Mouse (Mus musculus): Measurements from ENCODE around the gene Sik1. TPM values are rescaled to one million over a fixed set of nuclear protein-coding genes. Genes with fewer than 3 reads are reported as not detected.

The Sik1 gene
- total RNA-seq, 2 experiments from 2014 or later = 17.2 to 19.6 TPM

DNA sequence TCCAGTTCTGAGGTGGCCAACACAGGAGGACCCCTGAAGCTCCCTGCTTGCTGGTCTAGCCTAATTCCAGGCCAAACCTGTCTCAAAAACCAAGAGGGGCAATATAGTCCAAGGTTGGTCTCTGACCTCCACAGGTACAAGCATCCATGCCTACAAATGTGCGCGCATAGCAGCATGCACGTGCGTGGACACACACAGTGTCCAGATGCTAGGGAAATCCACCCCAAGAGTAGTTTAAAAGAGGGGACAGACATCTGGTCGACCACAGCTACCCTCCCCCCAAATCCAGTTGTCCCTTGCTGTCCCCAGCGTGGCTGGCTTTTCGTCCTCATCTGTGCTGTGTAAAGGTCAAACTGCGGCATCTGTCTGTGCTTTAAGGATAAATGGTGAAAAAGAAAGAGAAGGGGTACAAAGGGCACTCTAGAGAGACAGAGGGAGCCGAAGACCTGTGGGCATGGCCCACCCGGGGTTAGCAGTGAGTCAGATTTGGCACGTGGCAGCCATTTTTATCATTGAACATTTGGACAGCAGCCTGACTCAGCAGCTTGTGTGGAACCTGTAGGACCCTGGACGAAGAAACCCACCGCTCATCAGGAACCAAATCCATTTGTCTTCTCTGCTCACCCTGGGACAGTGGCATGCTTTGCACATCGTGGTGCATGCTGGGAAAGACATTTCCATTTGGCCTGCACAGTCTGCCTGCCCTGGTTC is 23.6 kb downstream of the Sik1 start:
- no peak for DNase-seq

DNA sequence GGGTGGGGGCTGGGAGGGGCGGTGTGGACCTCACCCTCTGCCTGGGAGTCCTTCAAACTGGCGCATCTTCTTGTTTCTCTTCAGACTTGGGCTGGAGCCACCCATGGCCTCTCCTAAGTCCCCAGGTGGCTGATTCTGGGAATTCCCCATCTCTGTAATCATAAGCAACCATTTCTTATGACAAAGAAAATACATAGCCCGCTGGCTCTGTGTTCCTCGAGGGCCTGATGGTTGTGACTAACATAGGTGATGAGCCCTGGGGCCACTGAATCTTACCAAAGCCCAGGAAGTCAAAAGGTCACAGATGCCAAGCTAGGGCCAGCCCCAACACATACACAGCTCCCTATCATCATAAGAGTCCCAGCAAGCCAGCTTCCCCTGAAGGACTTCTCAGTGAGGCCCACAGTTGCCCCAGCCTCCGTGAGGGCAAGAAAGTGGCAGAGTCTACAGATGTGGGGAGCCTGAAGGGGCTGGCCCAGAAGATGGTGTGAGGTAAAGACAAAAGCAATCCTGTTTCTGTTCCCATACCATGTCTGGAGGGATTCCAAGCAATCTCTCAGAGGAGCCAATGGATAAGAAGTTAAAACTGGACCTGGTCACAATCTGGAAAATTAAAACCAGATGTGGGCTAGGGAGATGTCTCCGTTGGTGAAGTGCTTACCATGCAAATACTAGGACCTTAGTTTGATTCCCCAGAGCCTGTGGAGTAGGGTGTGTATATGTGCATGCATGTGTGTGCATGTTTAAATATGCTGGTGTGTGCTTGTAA is 24.3 kb downstream of the Sik1 start:
- DNase-seq = no peak

DNA sequence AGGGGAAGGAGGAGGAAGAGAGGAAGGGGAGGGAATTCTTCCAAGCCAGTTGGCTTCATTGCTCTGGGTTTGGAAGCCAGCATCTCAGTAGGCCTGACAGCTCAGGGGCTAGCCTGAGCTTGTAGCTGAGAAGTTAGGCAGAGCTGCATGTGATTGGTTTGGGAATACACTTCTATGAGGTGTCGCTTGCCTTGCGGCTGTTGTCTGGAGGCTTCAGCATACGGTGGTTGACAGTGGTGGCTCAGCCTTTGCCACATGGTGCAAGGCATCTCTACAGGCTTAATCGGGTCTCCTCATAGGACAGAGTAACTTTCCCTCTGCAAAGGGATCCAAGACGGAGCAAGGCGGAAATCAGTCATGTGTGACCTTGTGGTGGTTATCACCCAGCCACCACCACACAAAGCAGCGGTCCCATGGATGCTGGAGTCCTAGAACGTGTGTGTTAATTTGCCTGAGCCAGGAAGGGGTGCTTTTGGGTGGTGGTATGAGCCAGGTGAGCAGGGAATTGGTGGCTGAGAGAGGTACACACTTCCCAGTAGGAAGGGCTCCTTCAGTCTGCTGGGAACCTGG is 25.0 kb downstream of the Sik1 start:
- DNase-seq = no peak

DNA sequence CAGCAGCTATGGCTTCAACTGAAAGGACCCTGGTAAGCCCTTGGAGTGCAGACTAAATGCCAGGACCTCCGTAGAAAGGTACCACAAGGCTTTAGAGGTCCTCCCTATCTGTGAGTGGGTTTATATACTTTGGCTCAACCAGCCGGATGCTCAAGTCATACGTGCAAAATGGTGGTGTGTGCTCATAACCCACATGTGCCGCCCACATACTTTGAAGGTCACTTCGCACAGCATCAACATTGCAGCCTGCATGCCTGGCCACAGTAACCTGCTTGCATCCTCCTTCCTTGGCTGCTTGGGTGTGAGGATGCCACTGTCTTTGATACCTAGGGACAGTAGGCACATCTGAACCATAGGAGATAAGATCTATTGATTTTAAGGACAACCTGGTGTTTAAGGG is 26.7 kb downstream of the Sik1 start:
- no peak for DNase-seq

DNA sequence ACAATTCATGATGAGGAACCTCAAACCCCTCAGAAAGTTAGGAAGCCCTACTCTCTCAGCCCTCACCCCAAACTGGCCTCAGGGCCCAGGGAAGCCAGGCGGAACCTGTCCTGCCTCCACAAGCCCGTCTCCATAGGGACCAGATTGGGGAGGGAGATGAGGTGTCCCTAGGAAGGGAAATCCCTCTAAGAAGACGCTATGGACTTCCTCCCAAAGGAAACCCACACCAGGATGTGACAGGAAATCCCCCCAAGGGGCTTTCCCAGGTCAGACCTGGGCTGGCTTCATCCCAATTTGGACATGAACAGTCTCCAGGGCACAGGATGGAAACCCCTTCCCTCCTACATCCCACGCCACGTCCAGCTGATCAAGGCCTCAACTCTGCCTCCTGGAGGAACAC is 27.5 kb downstream of the Sik1 start:
- DNase-seq = no peak

DNA sequence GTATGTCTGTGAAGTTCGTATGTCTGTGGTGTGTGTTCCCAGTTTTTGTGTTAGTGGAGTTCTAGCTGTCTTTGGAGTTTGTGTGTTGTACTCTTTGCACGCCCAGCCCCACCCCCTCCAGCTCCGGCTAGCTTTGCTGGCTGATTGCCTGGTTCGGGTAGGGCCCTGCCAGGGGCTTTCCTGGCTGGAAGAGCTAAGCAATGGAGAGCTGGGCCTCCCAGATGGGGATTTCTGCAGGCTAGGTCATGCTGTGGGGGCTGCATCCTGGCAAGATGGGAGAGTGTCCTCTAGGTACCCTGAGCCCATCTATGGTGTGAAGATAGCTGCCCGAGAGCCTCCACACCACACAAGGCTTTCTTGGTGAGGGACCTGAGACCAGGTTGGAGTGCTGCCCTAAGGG is 28.4 kb downstream of the Sik1 start:
- peak; percentile 61 for DNase-seq

DNA sequence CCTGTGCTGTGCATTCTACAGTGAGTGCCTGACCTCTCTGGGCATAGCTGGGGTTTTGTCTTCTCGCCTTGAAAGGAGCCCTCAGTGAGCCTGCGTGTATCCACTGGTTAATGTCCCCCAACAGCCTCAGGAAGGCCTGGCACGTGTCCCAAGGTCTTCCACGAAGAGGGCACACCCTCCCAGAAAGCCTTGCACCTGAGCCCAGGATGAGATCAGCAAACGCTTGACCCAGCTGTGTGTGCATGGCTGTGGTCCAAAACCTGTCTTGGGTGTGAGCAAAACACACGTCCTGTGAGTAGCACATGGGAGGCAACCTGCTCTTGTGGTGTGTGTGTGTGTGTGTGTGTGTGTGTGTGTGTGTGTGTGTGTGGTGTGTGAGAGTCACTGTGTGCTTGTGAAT is 28.9 kb downstream of the Sik1 start:
- DNase-seq = peak; percentile 53

DNA sequence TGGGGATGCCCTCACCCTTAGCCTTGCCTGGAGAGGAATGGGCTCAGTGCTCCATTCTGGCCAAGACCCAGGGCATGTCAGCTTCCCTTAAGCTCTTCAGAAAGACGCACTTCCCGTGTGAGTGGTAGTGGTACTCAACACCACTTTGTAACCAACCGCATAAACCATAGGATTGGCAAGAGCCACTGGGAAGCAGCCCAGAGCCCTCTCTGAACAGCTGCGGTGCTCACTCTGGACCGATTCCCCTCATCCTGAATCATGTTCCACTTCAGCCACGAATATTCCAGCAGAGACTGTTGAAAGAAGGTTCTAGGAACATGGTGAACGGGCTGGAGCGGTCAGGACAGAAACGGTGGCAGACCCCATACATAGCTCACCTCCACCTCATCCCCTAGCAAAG is 29.9 kb downstream of the Sik1 start:
- no peak for DNase-seq

DNA sequence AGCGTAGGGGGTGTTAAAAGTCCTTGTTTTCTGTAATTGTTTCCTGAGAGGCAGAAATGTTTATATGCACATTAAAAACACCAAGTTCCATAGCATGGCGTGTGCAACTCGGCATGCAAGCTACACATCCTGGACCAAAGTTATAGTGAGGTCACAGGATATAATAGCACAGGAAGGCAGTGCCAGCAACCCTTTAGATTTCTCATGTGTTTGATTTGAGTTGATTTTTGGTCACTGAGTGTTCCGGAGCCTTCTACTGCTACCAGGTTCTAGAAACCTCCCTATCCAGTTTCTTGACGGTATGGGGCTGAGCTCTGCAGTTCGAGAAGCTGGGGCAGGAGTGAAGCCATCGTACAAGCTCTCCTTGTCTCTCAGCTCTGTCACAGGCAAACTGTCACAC is 30.8 kb downstream of the Sik1 start:
- DNase-seq = no peak

DNA sequence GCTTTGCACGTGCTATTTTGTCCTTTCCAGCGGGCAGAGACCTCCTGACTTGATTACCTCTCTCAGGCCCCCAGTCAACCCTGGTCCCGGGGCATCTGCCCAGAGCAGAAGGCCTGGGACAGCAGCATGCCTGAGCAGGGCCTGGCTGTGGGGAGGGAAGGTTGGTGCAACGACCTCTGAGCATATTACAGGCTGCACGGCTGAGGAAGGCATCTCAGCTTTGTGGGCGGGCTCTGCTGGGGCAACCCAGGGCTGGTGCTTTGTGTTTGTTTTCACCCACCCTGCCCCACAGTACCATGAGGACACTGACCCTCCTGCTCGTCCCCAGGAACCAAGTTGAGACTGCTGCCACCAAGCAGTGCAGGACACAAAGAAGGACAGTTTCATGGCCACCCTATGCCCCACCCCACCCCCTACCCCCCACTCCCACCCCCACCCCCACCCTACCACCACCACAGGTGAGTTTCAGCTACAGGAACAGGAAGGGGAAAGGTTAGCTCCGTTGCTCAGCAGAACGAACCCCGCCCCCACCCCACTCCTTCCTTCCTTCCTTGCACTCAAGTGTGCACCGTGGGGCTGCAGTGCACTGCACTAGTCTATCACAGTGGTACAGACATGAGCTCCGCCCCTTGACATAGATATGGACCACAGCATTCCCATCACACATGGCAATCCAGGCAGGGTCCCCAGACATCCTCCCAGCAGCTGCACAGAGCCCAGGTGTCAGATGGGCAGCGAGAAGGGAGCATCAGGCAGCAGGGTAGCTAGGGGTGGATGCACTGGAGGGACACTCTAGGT is 34.3 kb downstream of the Sik1 start:
- no peak for DNase-seq

DNA sequence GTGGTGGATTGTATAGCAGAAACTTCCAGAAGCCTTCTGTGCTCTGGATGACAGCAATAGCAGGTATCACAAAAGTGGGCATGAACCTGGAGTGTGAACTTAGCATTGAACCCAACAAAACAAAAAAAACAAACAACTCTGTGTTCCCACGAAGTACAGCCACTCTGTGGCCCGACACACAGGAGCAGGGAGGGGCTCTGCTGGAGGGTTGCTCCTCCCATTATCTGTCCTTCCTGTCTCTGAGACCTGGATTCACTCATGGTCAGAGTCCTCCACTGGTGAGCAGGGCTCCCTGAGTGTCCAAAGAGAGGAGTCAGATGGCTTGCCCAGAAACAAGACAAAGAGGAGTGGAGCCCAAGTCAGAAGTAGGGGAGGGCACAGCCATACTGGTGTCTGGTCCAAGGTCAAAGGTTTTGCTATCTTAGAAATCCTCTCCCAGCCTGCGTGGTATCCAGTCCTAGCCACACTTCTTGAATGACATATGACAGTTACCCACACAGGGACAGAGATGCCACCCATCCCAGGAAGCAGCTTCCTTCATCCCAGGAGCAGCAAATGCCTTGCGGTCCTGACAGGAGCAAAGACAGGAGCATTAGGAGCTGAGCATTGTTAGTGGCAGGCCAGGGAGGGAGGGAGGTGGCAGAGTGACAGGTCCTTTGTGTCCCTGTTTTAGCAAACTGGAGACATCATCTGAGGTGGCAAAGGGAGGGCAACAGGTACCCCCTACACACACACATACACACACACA is 35.3 kb downstream of the Sik1 start:
- DNase-seq = no peak

DNA sequence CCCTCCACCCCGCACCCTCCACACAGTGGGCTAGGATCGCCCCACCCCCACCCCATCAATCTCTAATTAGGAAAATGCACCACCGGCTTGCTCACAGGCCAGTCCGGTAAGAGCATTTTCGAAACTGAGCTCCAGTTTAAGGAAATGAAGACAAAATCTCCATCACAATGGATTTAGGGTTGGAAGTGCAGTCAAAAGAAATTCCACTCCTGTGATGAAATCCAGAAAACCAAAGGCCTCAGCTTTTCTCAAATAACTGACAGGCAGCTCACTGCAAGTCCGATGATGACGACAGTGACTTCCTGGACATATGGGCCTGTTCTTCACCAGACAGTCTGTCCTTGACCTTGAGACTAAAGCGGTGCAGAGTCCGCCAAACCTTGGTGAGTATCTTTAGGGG is 36.2 kb downstream of the Sik1 start:
- no peak for DNase-seq

DNA sequence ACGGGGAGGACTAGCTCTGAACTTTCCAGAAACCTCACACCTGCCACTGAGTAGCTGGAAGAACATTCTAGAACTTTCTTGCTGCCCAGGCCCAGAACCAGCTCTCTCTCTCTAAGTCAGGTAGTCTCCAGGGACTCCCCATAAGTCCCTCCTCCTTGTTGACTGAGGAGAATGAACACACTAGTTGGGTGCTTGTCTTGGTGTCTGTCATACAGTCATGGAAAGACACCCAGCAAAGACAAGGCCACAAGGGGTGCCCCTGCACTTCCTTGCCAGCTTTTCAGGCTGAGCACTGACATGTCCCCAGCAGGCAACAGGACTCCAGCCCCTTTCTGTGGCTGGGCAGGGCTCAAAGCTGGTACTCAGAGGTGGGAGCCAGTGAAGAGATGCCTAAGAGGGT is 37.8 kb downstream of the Sik1 start:
- no peak for DNase-seq

DNA sequence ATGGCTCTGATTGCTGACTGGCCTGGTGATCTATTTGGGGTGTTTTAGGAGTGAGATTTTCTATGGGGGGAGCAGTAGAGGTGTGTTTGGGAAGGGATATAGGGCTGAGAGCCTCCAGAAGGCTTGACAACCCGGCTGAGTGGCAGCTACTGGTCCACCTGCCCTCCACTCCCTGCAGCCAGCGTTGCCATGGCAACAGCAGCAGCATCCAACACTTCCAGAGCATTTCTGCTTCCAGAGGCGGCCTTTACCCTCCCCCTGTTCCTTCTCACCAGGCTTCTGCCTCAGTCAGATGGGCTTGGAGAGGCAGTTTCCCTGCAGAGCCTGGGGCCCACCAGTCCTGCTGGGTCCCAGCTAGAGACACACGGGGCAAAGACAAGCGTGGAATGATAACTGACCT is 38.4 kb downstream of the Sik1 start:
- DNase-seq = no peak

DNA sequence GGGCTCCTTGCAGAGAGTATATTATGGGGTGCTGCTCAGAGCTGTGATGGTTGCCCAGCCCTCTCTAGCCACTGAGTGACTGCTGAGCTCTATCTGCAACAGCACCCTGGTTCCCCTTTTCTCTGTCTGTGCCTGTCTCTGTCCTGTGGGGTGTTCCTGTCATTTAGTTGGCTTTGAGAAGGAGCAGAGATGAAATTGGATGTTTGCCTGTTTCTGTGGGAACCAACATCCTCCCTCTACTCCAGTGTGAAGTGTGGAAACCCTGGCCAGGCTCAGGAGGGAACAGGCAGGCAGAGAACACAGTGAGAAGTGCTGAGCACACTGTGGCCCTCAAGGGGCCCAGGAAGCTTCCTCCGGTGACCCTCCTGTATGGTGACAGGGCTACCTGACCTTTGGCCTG is 40.8 kb downstream of the Sik1 start:
- no peak for DNase-seq

DNA sequence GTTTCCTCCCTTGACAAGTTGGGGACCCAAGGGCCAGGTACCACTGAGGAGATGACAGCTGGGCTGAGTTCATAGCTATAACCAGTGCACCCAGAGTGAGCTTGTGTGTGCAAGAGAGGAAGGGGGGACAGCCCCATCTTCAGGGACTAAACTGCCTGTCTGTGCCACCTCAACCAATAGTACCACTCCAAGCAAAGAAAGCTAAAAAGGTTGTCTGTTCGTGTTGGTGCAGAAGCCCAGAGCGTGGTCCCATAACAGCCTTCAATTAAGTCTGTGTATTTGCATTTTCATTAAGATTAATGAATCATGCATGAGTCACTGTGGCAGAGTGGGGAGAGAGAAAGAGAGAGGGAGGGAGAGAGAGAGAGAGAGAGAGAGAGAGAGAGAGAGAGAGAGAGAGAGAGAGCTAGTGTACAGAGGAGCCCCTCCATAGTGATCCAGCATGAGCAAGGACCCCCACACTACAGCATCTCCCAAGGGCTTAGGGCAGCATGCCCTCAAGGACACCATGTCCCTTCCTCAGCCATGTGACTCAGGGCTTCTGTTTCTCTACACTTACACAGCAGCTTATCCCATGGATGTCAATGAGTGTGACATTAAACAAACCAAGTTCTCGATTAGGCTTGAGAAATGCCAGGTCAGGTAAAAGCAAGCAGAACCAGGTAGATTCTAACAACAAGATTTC is 41.5 kb downstream of the Sik1 start:
- DNase-seq = no peak

DNA sequence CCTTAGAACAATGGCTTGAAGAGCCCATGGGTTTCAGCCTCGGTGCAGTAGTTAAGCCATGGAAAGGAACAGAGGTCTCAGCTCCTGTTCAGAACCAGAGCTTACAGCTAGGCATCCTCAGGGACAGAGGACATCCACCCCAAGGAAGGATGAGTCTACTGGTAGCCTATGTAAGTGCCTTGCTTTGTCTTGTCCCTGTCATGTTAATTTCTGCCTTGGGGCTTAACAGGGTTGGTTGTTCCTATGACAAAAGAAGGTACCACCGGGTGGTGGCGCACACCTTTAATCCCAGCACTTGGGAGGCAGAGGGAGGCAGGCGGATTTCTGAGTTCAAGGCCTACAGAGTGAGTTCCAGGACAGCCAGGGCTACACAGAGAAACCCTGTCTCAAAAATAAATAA is 44.3 kb downstream of the Sik1 start:
- DNase-seq = no peak

DNA sequence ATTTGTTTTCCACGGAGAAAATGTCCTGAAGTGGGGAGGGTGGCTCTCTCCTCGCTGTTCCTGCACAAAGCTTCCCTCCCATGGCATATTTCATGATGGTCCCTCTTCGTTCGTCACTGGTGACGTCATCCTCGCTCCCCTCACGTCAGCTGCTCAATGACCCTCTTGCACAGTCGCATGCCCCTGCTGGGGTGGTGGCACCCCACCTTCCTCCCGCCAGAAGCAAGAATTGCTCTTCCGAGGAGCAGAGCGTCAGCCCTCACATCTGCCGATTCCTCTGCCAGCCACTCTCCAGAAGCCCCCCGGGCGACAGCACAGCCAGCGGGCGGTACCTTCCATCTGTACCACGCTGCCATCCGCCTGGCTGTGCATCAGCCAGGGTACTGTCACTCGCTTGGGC is 45.7 kb downstream of the Sik1 start:
- DNase-seq = no peak

DNA sequence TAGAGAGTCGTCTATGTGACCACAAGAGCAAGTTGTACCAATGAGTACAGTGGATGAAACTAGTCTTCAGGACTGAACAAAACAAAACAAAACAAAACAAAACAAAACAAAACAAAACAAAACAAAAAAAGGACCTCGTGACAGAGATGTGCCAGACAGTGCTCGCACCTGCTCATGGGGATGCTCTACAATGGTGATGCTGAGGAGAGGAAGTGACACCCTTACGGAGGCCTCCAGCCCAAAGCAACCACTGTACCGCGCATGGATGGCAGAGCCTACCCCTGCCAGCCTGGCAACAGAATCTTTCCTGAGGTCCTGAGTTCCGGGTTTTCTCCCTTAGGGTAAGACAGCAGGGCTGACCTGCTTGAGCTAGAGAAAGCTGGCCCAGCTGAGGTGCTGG is 46.5 kb downstream of the Sik1 start:
- DNase-seq = no peak

DNA sequence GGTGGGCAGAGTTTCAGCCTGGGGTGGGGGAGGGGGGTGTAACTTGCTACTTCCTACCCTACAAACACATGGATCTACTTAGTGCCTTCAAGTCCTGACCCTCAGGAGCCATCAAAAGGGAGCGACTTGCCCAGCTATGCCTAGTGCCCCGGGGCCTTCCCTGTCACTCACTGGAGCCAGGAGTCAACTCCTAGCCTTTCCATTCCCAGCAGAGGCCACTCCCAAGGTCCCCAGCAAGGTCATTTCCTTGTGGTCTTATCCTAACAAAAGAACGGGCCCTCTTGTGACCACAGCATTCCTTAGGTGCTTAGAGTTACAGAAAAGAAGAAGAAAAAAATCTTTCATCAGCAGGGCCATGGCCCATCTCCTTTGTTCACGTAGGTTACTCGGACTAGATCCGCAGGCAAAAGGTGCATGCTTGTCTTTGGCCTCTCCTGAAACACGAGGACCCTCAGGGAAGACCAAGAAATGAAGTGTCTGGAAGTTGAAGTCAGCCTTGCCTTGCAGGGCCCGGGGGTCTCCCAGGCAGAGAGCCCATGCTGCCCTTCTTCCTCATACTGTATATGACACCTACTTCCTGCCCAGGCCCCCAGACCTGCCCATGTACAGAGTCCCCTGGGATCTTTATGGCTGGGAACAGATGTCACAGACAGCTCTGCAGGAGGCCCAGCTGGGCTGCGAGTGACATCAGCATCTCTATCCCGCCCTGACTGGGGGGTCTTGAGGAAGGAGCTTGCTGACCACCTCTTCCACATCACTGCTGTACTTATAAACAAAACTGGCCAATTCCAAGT is 47.3 kb downstream of the Sik1 start:
- DNase-seq = no peak

DNA sequence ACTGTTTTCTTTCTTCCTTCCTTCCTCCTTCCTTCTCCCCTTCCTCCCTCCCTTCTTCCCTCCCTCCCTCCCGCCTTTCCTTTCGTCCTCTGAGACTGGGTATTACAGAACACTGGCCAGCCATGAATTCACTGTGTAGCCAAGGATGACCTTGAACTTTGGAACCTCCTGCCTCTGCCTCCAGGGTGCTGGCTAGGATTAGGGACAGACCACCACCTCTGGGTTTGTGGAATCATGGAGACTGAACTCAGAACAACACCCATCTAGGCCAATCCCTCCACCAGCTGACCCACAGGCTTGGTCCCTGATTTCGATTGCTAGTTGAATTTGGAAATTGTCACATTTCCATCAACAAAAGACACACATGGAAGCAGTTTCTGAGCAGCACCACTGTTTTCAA is 49.1 kb downstream of the Sik1 start:
- DNase-seq = no peak
